Mouse (Mus musculus): ENCODE measurements around the gene Rnf214.

DNA sequence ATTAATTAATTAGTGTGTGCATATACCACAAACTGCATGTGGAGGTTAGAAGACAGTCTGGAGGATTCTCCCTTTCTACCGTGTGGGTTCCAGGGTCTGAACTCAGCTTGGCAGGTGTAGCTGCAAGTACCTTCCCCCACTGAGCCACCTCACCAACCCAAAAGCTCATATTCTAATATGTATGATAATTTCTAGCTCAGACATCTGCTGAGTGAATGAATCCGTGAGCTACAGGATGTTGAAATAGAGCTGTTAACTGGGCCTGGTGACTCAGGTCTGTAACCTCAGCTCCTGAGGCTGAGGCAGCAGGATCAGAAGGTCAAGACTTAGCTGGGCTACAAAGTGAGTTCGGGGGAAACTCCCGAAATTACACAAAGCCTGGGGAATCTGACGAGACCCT, 63.7 kb downstream of the Rnf214 start:
- TF ChIP-seq CTCF (IDR thresholded peaks at IDR 0.05; ENCODE audit: borderline replicate concordance, control insufficient read depth, extremely low read depth, insufficient read depth, low read length, poor library complexity) (no peak), POLR2A (IDR thresholded peaks at IDR 0.05; ENCODE audit: control insufficient read depth, extremely low read depth, insufficient read depth, low read length, poor library complexity) (no peak)
